Mouse (Mus musculus) monocyte, adult 2 months (primary cell): ENCODE data around the gene Crispld2.

Source experiments
- DNase-seq, 2 experiments: peaks; one replicate each; pipeline ENCODE4 v3.0.0; 2022; ENCODE audit warnings: low spot score in 2 of 2, low read depth in 1 of 2

Crispld2 gene

DNA sequence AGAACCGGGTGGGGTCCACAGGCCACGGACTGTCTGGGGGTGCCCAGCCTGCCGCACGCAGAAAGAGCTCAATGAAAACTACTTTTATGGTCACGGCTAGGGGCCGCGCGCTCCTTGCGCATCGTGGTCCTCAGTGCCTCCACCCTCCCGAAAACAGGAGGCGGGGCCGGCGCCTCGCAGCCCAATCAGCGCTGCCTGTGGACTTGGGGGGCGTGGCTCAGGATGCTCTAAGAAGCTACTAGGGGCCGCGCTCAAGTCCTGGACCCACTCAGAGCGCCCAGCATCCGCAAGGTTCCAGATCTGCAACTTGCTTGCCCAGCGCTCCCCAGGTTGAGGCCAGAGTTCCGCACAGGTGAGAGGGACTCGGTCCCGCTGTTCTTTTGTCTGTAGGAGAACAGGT, at the start of gene Crispld2:
Crispld2 (plus strand) TSS at position 190 of the 400 bp plus-strand sequence.
- DNase-seq = no peak

DNA sequence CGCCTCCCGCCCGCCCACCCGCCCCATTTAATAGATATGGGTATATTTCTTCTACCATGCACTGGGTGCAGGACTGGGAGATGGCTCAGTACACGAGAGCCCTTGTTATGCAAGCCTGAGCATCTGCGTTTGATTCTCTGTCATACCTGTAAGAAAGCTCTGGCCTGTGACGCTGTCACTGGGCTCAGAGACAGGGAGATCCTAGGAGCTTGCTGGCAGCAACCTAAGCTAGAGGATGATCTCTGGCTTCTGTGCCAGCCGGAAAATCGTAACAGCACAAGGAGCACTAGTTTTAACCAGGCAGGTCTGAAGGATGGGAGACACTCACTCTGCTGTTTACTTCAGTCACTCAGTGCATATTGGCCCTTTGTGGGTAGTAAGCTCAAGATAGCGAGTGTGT, 48.6 kb upstream of the Crispld2 start:
- DNase-seq = no peak

DNA sequence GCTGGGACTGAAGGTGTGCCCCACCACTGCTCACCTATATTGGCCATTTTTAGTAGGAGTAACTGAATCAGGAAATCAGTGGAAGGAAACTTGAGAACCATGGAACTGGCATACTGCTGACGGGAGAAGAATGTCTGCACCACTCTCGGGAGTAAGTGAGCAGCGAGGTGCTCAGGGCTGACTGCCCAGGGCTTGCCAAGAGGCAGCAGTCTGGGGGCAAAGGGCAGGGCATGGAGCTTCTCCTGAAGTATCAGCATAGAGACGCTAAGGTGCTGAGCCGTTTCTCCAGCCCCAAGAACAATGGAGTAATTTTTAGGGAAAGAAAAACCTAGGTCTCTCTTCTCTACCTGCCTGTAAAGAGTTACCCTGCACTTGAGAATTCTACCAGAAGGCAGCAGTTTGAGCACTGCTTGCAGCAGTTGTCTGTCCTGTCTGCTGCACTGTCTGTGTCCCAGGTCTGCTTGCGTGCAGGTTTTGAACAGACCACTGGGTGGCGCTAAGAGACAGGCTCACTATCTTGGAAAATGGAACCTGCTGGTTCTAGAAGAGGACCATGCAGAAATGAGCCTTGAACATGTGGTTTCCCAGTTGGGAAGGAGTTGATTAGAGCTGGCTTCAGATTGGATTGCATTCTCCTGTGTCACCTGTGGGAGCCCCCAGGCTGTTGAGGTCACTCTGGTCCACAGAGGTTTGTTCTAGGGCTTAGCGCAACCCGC, 48.0 kb upstream of the Crispld2 start:
- DNase-seq = peak in 1 of 2 experiments; percentile 49

DNA sequence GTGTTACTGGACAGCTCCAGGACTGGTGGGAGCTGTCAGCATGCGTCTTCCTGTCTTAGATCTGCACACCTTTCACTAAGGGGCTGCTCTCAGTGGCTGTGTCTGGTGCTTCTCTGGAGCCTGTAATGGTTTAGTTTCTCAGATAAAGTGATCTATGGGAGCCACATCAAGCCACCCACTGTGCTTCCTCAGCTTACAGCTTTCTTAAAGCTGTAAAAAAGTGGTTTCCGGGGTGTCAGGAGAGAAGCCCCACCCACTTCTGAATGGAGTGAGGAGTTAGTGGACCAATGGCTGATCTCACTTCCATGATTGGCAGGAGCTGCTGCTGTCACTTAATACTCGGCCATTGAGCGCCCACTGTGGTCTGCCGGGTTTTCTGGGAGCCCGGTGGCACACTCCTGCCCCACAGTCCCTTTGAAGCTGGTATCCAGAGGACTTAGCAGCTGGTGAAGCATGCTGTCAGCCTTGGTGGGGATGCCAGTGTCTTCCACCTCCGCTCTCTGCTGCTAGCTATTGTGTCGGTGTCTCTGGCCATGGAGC, 45.8 kb upstream of the Crispld2 start:
- no peak for DNase-seq

DNA sequence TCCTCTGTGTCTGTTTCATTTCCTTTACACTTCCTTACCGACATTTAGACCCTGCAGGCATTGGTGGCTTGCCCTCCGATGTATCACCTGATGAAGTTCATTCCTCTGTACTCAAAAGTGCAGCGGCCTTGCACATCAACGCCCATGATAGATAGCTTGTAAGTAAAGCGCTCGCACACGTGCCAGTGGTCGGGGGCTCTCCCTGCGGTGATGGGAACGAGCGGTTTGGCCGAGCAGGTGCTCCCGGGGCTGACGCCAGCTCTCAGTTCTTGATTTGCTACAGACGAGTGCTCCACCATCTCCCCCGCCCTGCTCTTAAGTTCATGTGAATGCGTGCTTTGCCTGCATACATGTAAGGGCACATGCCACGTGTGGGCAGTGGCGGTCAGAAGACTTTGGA, 44.6 kb upstream of the Crispld2 start:
- no peak for DNase-seq

DNA sequence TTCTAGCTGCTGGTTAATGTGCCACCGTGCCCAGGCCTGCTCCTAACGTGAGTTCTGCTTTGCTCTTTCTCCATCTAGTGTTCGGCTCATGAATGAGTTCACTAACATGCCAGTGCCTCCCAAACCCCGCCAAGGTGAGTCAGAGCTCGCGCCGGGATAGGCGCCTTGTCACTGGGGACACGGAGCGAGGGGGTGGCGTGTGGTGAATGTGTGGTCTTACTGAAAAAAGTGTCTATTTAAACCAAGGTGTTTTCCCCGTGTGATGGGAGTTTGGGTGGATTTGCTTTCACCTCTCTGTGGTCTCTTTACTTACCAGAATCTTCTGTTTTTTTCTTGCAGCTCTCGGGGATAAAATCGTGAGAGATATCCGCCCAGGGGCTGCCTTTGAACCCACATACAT, 43.9 kb upstream of the Crispld2 start:
- no peak for DNase-seq

DNA sequence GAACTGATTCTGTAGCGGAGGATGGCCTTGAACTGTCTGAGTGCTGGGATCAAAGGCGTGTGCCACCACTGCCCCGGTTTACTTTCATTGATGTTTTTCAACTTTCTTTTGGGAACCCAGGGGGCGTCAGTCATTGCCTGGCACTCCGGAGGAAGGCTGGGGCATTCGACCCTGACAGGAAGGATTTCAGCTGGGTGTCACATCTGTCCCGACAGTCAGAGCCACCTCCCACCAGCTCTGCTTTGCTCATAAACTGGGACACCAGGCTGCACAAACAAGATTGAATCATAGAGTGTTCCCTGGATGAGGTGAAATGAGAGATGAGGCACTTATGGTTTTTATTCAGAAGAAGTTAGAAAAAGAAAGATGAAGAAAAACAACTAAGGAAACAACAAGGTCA, 40.0 kb upstream of the Crispld2 start:
- no peak for DNase-seq

DNA sequence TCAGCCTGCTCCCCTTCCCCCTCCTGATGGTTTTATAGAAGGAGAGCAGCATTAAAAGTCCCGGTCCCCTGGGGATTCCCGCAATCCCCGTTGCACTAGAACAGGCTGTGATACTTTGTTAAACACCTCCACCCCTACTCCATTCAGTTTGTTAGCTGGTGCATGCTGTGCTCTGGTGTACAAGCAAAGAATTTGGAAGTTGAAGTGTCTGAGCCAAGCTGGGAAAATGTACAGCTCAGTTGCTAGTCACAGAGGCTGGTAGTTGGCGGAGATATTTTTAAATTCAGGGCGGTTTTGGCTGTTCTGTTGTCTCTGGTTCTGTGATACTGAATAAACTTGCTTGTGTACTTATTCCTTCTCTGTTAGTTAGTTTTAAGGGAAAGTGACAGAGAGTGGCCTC, 39.5 kb upstream of the Crispld2 start:
- DNase-seq = no peak

DNA sequence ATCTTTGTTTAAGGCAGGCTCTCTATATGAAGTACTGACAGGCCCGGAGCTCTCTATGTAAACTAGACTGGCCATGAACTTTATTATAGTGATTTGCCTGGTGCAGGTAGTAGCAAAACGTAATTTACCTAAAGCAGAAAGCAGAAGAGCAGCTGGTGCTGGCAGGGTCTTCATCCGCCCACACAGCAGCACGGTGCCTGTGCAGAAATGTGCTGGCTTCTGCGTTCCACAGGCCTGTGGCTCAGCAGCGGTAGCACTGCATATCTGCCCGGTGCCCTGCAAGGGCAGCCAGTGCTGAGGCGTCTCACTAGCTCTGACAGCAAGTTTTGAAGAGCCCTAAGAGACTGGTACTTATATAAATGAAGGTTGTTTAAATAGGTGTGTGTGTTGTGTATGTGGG, 36.9 kb upstream of the Crispld2 start:
- DNase-seq = no peak

DNA sequence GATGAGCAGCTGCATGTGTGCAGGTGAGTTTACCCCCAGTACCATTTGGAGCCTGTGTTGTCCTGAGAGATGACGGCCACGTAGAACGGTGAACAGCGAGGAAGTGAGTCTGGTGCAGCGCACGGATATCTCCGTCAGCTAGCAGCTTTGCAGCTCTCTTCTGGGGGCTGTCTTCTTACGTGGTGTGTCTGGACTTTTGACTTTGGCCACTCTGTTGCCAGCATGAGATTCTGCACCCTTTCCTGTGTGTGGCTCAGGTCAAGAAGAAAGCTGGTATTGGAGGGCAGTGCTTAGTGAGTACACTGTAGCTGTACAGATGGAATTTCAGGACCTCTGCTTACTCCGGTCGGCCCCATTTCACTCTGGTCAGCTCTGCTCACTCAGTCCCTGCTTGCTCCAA, 34.2 kb upstream of the Crispld2 start:
- no peak for DNase-seq

DNA sequence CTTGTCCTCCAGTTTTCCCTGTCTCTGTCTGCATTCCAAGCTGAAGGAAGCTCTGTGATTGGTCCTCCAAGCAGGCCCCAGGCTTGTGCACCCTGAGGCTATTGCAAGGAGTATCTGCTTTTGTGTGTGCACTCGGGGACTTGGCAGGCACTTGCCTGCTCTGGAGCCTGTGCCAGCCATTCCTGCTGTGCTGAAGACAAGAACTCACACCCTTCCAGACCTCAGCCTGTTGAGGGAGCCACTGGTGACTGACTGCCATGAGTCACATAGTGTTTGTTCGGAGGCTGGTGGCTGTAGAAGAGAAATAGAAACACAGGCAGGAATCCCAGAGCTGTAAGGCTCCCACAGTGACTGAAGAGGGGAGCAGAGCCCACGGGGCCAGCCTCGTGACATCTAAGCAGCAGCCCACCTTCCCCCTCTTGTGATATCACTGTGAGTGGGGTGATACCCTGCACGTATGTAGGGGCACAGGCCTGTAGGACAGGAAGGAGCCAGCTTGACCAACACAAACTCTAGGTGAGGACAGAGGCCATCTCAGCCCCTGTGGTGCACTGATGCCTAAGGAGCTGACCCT, 31.6 kb upstream of the Crispld2 start:
- no peak for DNase-seq

DNA sequence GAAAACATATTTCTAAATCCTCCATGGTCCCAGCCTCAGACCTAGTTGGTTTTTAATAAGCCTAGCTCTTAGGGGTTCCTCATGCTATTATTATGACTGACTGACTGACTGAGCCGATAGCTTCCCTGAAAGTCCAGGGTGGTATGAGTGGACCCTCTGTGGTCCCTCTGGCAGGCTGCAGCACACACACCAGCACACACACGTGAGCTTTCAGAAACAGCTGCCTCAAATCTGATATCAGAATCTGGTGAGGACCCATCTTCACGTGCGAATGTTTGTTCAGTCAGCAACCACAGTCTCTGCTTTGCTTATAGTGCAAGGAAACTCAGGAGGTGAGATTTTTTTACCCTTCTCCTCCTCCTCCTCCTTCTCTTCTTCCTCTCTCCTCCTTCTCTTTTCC, 27.4 kb upstream of the Crispld2 start:
- no peak for DNase-seq

DNA sequence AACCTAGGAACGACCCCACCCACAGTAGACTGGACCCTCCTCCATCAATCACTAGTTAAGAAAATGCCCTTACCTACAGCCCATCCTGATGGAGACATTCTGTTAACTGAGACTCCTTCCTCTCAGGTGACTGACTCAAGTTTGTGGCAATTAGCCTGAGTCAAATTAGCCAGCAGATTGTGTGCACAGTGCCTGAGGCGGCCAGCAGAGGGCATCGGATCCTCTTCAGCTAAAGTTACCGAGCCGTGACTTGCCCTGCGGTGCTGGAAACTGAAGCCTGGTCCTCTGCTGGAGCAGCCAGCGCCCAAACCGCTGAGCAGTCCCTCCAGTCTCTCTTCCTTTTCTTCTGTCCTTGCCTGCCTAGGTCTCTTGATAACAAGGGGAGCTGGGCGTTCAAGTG, 24.8 kb upstream of the Crispld2 start:
- no peak for DNase-seq

DNA sequence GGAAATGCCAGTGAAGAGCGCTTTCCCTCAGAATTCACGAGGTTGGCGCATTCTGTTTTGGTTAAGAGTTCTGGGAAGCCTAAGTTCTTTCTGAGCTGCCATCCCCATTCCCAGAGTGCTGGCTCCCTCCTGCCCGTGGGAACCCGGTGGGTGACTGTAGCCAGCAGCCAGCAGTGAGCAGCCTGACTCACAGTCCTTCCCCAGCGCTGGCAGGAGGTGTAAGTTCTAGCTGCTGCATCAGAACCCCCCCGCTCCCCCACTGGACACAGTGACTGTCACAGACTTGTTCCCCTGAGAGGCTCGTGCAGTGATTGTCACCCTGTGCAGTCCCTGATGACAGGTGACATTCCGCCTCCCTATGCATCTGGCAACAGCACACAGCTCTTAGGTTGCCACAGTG, 22.1 kb upstream of the Crispld2 start:
- DNase-seq = no peak

DNA sequence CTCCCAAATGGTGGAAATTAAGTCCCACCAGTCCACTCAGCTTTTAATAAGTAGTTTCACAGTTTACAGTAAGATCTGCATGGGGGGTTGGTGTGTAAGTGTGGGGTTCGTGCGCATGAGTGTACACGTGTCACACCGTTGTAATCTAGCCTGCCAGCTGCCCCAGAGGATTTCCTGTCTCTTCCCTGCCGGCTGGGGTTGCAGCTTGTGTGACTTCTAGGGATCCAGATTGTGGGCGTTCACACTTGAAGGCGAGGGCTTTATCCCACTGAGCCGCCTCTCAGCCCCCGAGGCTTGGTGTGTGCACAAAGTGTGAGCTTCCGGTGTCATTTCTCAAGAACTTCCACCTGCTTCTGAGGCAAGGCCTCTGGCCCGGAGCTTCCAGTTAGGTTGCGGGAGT, 19.7 kb upstream of the Crispld2 start:
- no peak for DNase-seq

DNA sequence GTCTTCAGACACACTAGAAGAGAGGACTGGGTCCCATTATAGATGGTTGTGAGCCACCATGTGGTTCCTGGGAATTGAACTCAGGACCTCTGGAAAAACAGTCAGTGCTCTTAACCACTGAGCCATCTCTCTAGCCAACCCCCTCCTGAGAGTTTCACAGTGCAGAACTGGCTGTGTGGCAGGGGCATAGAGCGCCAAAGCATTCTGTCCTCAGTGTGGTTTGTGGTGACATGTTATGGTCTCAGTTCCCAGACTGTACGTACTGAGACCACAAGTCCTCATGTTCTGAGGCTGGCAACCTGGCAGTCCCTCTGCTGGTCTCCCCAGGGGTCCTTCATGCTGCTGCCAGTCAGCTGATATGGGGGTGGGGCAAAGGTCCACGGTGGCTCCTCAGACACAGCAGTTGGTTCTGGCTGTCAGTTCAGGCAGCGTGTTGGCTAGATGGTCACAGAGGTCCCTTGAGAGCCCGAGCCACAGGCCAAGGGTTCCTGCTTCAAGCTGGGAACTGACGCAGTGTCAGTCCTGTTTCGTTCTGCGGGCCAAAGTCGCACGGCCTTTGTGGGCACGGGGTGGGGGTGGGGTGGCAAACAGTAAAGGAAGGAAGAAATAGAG, 13.4 kb upstream of the Crispld2 start:
- no peak for DNase-seq

DNA sequence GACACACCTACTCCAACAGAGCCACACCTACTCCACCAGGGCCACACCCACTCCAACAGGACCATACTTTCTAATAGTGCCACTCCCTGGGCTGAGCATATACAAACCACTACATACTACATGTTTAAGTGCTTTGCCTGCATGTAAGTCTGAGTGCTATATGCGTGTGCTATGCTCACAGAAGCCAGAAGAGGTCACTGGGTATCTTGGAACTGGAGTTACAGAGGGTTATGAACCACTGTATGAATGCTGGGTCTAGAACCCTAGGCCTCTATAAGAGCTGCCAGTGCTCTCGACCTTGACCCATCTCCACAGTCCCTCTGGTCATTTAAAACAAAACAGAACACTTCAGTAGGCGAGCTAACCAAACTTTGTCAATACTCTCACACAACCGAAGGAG, 11.0 kb upstream of the Crispld2 start:
- no peak for DNase-seq

DNA sequence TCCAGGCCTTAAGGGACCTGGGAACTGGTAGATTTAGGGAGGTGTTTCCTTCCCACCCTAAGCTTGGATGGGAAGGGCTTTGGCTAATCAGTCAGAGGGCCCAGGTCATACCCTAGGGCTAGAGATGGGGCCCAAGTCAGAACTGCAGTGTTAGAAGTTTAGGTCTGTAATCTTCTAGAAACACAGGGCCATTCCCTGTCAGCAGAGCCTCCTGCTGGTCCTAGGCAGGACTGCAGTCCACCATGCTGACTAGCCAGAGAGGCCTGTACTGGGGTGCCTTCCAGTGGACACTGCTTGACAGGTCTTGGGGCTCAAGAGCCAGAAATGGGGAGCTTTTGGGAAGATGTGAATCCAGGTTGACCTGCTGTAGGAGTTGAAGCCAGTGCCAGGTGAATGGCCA, 8.2 kb upstream of the Crispld2 start:
- no peak for DNase-seq

DNA sequence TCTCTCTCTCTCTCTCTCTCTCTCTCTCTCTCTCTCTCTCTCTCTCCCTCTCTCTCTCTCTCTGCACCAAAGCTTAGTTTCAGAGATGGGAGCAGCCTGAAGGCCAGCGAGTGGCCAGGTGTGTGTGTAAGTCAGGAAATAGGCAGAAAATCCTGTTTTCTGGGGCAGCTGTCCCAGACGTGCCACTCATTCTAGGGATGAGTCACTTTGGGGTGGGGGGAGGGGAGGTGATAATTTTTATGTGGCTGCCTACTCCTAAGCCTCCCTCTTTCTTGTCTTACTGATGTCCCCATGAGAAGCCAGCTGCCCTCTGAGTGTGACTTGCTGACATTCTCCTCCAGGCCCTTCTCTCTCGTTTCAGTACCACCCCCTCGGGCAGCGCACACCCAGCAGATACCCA, 6.1 kb upstream of the Crispld2 start:
- DNase-seq = no peak

DNA sequence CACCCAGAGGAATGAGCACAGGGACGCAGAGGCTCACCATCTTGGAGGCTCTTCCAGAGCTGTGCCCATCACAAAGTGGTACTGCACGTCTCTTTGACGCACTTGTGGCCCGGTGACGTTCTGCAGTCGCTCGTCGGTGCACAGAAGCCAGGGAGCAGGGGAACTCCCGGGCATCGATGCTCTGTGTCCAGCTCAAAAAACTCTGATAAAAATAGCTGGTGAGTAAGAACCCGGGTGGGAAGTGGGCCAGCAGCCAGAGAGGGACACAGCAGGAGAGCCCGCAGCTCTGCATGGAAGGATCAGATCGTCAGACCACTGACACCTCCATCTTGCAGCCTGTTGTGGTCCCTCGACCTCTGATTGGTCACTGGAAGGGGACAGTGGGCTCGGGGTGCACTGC, 4.2 kb upstream of the Crispld2 start:
- DNase-seq = no peak

DNA sequence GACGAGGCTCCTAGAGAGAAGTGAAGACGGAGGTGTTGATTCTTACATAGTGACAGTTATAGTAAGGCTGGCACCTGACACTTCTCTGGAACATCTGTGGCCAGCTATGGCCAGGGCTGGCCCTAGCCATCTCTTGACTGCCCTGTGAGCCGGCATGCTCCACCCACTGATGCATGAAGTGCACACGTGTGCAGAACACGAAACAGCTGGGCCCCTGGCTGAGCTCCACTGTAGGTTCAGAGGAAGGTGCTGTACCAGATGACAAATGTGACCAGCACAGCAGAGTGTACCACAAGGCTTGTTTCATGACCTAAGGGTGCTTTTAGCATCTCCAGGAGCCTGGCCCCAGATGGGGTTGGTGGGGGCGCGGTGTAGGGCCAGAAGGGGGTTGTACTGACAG, 1.9 kb downstream of the Crispld2 start:
- DNase-seq = no peak

DNA sequence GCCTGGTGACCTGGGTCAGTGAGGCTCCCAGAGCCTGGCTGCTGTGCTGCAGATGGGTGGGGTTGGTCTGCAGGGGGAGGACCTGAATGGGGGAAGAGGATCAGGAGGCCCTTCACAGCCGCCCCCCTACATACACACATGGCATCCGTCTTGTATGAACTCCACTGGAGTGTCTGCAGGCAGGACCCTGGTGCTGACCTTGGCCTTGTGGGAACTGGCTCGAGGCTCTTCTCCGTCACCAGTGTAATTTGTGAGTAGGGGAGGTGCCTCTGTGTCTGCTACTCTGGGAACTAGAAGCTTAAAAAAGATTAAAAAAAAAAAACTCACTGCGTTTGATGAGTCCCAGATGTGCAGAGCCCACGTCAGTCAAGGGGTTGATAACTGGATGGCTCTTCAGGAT, 2.3 kb downstream of the Crispld2 start:
- DNase-seq = no peak

DNA sequence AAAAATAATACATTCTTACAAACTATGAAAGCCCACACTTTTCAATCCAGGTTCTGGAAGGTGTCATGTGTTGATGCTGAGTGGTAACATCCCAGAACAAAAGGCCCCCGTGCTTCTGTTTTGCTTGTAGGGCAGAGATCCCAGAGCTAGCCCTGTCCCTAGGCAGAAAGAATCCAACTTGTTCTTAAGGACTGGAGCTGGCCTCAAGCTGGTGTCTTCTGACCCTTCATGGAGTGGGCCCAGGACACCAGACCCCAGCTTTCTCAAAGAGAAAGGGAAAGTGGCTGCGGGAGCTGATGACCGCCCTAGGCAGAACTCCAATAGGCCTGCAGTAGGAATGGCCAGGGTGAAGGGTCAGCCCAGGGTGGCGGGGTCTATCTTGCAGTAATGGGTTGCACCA, 5.0 kb downstream of the Crispld2 start:
- DNase-seq = no peak
